Mouse (Mus musculus): Measurements from ENCODE around the gene Orc6.
A peak's percentile ranks its signal among the peaks of the same experiment; 100 is the strongest.

Gene Orc6

DNA sequence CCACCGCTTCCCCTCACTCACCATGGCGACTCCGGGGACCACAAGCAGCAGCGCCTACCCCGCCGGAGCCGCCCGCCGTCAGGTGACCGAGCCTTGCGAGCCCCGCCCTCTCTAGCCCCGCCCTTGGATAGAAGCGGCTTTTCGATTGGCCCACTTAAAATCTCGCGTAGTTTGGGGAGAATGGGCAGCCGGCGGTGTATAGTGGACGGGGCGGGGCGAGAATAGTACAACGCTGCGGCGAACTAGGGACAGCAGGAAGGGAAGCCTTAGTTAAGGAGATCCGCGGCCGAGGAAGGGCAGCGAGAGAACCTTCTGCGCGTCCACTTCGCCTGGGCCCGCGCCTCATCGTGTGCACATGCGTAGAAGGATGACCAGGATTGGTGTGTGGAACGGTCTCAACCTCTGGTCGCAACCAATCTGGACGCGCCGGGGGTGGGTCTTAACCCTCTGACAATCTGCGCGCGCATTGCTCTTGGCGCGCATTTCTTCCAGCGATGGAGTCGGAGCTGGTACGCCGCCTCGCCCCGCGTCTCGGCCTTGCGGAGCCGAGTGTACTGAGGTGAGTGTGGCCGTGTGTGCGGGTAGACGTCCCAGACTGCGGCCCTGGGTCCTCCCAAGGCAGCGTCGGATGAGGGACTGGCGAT lies at the start of gene Orc6, which contains the start of gene Vps35:
Orc6 (plus strand) TSS at position 199 of the 644 bp plus-strand sequence.
Vps35 (minus strand) TSS at position 369 of the 644 bp plus-strand sequence.
- DNase-seq (ENCODE audit: low read depth, low spot score) = peak; percentile 98

DNA sequence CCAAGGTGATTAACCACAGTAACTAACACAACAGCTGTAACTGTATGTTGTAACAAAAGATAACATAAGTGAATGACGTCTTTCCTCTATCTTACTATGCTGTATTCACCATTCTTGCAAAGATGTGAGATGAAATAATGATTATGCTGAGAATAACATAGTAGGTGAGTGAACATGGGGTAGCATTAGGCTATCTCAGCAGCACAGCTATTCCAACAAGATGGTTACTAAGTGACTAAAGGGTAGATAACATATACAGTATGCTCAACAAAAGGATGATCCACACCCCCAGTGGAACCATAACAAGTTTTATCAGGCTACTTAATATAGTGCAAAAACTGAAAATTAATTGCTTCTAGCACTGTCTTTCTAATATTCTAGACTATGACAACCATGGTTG lies 12.6 kb upstream of the Orc6 start:
- no peak for DNase-seq (ENCODE audit: low read depth, low spot score)

DNA sequence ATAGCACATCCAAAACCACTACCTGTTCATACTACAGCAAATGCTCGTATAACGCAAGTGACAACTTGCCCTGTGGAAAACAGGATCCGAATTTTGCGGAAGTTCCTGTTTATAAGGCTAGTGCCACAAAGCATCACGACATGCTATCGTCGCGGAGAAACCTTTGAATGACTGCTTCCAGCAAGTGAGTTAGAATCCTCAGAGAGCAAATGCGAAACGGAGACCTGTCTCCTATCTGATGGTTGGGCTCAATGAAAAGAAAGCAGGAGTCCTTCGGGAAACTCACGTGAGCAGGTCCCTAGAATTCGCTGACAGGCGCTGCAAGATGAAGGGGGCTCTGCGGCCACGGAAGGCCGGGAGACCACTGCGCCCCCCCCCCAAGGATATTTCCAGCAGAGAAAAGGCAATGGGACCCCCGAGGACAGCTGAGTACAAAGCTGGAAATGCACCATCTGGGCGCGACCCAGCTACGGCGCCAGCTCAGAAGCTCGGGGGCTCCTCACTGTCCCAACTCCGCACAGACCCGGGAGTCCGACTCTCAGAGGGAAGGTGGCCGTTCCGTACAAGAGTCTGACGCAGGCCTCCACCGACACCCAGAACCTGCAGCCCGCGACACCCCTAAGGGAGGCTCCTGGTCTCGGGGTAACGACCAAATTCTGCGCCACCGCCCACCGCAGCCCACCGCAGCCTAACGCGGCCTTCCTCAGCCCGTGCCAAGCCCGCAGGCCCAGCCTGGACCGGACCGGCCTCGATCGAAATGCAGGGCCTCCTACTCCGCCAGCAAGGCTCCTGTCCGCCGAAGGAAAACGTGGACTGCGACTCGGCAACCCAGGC lies 615 bp upstream of the Orc6 start:
- peak; percentile 48 for DNase-seq (ENCODE audit: low read depth, low spot score)

DNA sequence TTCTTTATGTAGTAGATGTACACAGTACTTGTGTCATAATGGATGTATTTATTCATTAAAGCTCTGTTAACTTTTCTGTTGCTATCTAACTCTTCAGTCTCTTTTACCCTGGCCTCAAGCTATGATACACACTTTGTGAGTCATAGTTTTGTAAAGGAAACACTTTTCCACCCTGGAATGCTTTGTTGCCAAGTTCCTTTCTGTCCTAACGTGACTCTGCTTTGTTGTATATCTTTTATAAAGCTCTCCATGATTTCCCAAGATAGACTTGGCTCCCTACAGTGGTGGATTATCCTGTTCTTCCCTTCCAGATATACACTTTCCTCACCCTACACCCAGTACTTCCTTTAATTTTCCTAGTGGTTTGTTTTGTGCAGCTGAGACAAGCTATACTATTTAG lies 2.5 kb downstream of the Orc6 start:
- DNase-seq (ENCODE audit: low read depth, low spot score) = peak; percentile 79

DNA sequence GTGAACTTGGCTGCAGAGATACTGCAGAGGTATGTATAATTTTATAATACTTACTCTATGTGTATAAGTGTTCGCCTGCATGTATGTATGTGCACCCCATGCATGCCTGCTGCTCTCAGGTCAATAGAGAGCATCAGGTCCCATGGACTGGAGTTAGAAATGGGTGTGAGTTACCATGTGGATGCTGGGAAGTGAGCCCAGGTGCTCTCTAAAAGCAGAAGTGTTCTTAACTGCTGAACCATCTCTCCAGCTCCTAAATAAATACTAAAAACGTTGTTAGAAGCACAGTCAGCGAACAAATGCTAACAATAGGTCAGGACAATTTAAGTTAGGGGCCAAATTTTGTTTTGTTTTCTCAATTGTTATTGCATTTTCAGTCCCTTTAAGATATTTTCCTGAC lies 3.5 kb downstream of the Orc6 start:
- DNase-seq (ENCODE audit: low read depth, low spot score) = no peak

DNA sequence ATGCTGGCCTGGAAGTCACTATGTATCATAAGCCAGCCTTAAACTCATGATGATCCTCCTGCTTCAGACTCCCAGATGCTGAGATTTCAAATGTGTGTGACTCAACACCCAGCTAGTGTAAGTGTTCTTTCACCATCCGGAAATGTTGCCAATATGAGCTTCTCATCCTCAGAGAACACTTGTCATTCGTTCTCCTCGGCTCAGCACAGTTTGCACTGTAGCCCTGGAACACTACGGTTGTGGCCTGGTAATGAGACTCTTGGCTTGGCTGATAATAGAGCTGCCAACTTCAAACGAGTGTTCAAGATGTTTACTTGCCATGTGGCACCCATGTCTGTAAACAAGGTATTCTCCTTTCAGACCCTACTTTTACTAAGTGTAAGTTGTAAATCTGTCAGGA lies 4.1 kb downstream of the Orc6 start:
- DNase-seq (ENCODE audit: low read depth, low spot score) = peak; percentile 41

DNA sequence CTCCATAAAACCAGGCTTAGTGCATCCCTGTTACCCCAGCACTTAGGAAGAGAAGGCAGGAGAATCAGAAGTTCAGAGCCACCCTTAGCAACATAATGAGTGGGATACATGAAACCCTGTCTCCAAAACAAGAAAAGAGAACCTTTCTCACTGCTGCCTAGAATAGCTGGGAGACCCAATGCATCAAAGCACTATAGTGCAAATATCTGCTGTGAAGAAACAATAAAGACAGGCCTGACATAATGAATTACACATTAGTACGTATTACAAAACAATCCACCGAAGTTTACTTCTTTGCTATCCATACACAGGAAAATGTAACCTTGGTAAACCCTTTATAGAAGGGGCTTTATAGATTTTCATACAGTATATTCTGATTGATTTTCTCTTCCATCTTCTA lies 9.1 kb downstream of the Orc6 start:
- DNase-seq (ENCODE audit: low read depth, low spot score) = no peak

DNA sequence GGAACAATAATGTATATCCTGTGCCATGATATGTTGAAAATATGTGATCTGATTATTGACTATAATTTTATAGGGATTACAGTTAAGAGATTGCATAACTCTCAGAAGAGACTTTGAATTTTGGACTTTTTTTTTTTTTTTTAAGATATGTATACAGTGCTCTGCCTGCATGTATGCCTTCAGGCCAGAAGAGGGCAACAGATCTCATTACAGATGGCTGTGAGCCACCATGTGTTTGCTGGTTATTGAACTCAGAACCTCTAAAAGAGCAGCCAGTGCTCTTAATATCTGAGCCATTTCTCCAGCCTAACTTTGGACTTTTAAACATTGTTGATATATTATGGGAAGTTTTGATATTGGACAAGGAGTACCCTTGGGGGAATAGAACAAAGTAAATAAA lies 12.3 kb downstream of the Orc6 start:
- peak; percentile 79 for DNase-seq (ENCODE audit: low read depth, low spot score)

DNA sequence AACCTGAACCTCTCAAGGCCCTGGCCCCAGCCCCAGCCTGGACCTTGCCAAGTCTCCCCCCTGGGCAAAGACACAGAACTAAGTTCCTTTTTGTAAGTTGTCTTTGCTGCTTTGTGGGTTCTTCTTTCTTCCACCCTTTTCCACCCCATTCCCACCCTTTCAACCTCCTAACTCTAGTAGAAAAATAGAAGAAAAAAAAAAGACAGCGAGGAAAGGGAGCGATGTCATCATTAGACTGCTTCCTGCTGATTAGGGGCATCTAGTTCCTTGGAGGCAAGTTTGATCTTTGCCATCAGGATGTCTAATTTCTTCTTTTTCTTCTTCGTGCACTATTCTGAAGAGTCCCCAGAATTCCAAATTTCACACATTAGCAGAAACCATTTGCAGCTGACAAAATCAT lies 13.6 kb downstream of the Orc6 start:
- DNase-seq (ENCODE audit: low read depth, low spot score) = no peak

DNA sequence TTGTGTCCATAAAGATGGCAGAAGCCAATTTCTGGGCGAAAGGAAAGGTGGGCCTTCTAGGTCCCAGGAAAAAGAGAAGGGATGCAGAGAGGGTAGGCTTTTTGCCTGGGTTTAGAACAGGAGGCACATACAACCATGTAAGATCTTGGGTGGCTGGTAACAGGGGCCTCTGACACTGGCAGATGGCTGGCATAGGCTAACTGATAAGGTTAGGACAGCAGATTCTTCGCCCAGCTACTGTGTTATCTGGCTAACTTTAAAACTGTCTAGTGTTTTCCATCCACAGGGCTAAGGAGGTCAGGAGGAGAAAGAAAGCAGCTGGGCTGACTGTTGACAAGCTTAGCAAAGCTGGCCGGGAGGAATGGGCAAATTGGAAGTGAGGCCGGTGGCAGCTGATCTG lies 19.1 kb downstream of the Orc6 start:
- DNase-seq (ENCODE audit: low read depth, low spot score) = no peak

DNA sequence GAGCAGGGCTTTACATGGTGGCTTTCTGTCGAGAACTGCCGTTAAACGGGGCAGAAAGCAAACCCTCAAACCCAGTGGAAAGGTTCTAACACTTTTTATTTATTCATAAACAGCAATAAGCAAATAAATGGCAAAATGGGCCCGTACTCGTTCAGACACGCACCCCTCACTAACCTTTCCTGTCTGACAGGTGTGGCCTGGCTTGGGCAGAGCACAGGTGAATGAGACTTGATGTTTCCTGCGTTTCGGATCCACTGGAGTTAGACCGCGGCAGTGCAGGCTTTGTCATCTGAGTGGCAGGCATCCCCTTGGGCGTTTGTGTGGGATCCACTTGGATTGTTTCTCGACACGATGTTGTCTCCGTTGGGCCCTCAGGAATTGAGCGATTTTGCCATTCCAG lies 22.5 kb downstream of the Orc6 start:
- no peak for DNase-seq (ENCODE audit: low read depth, low spot score)

DNA sequence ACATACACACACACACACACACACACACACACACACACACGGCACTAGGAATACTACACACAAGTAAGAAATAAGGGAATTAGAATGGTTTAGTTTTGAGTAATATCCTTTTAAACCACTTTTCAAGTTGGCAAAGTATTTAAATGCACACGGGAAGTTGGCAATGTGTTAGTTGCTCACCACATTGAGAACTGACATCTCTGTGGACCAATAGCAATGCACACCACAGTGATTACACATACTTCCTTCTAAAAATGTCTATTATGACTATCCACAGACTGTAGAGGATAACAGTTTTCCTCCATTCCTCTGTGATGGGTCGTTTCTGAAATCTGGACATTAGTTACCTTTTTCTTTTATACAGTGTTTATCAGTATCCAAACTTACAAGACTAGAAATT lies 23.7 kb downstream of the Orc6 start:
- DNase-seq (ENCODE audit: low read depth, low spot score) = peak; percentile 35

DNA sequence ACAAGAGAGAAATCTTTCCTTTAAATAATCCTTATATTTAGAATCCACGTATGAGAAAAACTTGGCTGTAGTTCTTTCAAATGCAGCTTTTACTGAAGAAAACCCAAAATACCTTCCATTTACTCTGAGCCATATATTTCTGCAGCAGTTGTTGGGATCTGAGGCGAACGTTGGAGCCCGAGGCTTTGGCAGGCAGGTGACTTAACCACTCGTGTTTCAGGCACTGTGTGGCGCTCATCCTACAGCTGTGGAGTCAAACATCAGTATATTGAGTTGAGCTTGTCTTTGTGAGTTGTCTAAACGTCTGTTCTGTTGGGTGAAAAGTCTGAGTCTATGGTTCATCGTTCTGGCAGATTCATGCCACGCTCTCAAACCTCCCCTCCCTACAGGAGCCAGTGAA lies 27.6 kb downstream of the Orc6 start:
- DNase-seq (ENCODE audit: low read depth, low spot score) = no peak

DNA sequence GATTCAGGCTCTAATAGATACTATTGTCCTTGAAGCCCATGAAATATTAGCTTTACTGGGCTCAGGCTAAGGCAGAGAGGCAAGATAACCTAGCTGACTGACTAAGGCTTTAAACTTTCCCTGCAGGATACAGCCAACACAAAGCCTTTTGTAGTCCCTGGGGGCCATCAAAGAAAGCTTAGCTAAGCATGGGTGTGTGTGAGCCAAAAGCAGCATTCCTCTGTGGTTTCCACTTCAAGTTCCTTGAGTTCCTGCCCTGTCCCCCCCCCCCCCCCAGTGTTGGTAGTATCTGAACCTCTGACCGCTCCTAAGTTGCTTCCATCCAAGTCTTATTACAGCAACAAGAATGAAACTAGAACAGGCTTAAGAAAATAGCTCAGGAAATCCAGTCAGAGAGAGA lies 30.1 kb downstream of the Orc6 start:
- peak; percentile 97 for DNase-seq (ENCODE audit: low read depth, low spot score)

DNA sequence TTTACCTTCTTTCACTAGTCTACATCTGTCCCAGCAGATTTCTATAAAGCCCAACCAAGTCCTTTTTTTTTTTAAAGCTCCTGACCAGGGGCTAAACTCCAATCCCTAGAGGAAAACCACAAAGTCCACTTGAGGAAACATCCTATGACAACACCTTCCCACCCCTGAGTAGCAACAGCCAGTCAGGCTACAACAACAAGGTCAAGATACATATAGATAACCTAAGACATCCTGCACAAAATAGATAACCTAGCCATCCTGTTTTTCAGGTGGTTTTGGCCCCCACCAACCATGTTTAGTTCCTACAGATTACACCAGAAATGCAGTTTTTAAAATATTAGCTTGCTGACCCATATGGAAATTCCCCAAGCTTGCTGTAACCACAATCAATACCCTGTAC lies 35.7 kb downstream of the Orc6 start:
- DNase-seq (ENCODE audit: low read depth, low spot score) = no peak

DNA sequence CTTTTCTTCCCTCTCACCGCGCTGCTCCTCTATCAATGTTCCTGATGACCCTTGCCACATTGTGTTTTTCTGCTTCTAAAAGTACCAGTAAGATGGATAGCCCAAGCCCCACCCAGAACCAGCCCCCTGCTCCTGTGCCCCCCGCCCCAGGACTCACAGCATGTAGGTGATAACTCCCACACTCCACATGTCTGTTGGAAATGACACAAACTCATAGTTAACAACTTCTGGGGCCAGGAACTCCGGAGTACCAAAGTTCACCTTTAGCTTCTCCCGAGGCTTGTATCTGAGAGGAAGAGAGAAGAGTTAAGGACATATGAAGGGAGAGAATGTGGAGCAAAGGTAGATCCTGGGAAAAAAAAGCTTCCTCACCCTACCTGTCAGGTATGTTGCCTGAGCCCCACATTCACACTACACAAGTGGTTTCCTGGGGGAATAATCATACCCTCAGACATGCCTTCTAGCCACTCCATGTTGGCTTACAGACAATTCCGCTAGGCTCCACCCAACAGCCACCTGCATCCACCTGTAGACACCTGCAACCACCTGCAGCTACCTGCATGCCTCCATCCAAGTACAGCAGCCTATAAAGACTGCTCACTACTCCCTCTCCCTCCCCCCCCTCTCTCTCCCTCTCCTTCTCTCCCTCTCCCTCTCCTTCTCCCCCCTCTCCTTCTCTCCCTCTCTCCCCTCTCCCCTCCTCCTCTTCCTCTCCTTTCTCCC lies 36.9 kb downstream of the Orc6 start:
- DNase-seq (ENCODE audit: low read depth, low spot score) = no peak

DNA sequence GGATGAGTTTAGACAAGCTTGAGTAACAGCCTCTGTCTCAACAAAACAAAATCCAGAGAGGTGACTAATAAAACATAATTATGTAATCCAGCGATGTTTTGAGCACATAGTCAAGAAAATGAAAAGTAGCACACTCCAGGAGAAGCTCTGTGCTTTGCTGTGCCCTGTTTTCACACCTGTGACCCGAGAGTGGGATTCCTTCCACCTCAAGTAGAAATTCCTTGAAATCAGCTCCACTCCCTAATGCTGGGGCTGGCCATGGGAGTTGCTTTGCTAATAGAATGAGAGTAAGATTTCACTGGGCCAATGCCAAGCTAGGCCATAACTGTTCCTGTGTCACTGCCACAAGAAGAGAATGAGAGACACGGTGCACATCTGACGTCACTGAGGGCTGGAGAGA lies 38.2 kb downstream of the Orc6 start:
- no peak for DNase-seq (ENCODE audit: low read depth, low spot score)

DNA sequence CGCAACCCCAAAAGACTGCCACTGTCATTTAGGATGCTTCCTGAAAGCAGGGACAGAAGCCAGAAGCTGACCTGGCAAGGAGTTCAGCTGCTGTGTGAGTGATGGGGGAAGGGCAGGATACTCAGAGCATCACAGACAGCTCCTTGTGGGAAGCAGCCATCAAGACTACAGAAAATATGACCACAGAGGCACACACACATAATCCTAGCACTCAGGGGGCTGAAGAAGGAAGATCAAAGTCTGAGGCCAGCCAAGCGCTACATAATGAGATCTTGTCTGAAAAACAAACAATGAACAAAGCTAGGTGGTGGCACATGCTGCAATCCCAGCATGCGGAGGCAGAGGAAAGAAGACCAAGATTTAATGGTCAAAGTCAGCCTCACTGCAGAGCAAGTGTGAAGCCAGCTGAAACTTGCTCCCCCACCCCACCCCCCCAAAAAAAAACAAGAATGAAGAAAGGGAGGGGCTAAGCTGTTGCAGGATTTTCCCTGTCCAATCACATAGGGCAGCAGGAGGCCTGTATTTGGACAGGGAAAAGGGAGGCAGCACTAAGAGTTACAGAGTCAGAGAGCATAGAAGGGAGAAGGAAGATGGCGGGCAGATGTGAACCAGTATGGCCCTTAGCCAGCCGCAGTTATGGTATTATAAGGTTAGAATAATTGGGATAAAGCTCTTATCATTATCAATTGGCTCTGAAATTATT lies 40.6 kb downstream of the Orc6 start:
- no peak for DNase-seq (ENCODE audit: low read depth, low spot score)

DNA sequence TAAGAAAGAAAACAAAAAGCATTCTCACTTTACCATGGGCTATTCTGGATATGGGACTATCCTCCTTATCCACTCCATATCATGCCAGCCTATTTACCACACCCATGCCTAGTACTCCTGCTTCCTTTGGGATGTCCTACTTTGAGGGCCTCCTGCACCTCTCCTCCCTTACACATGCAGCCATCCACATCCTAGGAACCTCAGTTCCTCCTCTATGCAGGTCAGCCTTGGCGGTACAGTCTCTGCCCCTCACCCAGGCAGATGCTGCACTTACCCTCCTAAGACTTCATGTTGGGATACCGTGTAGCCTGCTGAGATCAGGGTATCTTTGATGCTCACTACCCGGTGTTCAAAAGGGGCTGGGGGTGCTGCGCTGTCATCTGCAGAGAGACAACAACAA lies 53.9 kb downstream of the Orc6 start:
- DNase-seq (ENCODE audit: low read depth, low spot score) = no peak

Measured in 3T3-L1 (cell line).